Mouse (Mus musculus) hindbrain, embryonic 12.5 days (tissue): ENCODE measurements around the gene Rnf181. TPM values are rescaled to one million over a fixed set of nuclear protein-coding genes. Genes with fewer than 3 reads are reported as not detected.

Experiments
- polyA plus RNA-seq: library from polyadenylated mRNA; unstranded; fragments of >200 nt; fragmentation: Nextera tagmentation; extraction: Ambion mirVana; gene quantifications from 2 replicates; pipeline ENCODE4 v1.2.1, GENCODE M21; 2016

The Rnf181 gene
- polyA plus RNA-seq, 1 experiment from 2014 or later: 98.3 TPM

Other genes with a start within 250 kb of the Rnf181 start
- 12.4 and 13.7 TPM in 2 replicates for gene Atoh8, start 131.4 kb downstream of the Rnf181 start, polyA plus RNA-seq
- not detected in 2 replicates for gene Sftpb, start 62.3 kb downstream of the Rnf181 start, polyA plus RNA-seq
- gene Usp39, start 21.8 kb downstream of the Rnf181 start, polyA plus RNA-seq: 56.4 and 57.9 TPM in 2 replicates
- gene 0610030E20Rik, start 19.6 kb downstream of the Rnf181 start, polyA plus RNA-seq: 26.1 and 28.2 TPM in 2 replicates
- 8.5 and 10.0 TPM in 2 replicates for gene Tmem150a, start 11.5 kb downstream of the Rnf181 start, polyA plus RNA-seq
- 10.0 and 11.0 TPM in 2 replicates for gene Vamp5, start 13.5 kb upstream of the Rnf181 start, polyA plus RNA-seq
- 43.9 and 45.5 TPM in 2 replicates for gene Vamp8, start 23.7 kb upstream of the Rnf181 start, polyA plus RNA-seq
- gene Ggcx, start 47.4 kb upstream of the Rnf181 start, polyA plus RNA-seq: 24.9 and 30.8 TPM in 2 replicates
- gene Mat2a, start 72.6 kb upstream of the Rnf181 start, polyA plus RNA-seq: 405 and 424 TPM in 2 replicates
- gene Sh2d6, start 154.8 kb upstream of the Rnf181 start, polyA plus RNA-seq: 0.62 and 0.82 TPM in 2 replicates
- 10.6 and 15.0 TPM in 2 replicates for gene Capg, start 177.4 kb upstream of the Rnf181 start, polyA plus RNA-seq
- gene Elmod3, start 231.5 kb upstream of the Rnf181 start, polyA plus RNA-seq: 17.6 and 18.1 TPM in 2 replicates
- 5.8 and 6.9 TPM in 2 replicates for gene Retsat, start 231.5 kb upstream of the Rnf181 start, polyA plus RNA-seq